Comparison of ENCODE assay signal across 10 mouse cellular contexts in genomic region chr11:105643995-105644394, GRCm38 (mm10). TPM values are rescaled to one million over a fixed set of nuclear protein-coding genes. Genes with fewer than 3 reads are reported as not detected.
DNase-seq lines count a peak whose midpoint lies in the region; ATAC-seq and TF ChIP-seq lines count a peak whose summit lies in the region.
"Had no signal": no experiment of that assay in that cellular context is flagged by ENCODE, and none has a peak within 500 bp of the region (broad histone marks: within the 10 kb centered on the region; RNA-seq: fewer than 3 reads in every experiment).

No protein-coding gene starts in this region.

- TF ChIP-seq EP300 in stomach, postnatal 0 days (optimal IDR thresholded peaks at IDR 0.05) = no peak

- H3K9ac ChIP-seq in stomach, postnatal 0 days (ENCODE audit: low read length) = no peak overlapping the region
- H3K9ac ChIP-seq: heart, embryonic 13.5 days had no signal

- H3K9me3 ChIP-seq in stomach, postnatal 0 days (ENCODE audit: control insufficient read depth, low read length) = no peaks in the 10 kb centered on the region
- H3K9me3 ChIP-seq in embryonic facial prominence, embryonic 10.5 days = no peaks in the 10 kb centered on the region
- H3K9me3 ChIP-seq: heart, embryonic 13.5 days had no signal

- H3K4me3 ChIP-seq in gastrocnemius, adult 2 months = no peak overlapping the region
- H3K4me3 ChIP-seq in lung, adult 2 months (replicated peaks; ENCODE audit: extremely low read depth, low read depth, low read length) = no peak overlapping the region
- no peak overlapping the region for H3K4me3 ChIP-seq in stomach, postnatal 0 days (ENCODE audit: low read depth, low read length)
- H3K4me3 ChIP-seq in embryonic facial prominence, embryonic 10.5 days = no peak overlapping the region
- H3K4me3 ChIP-seq: heart, embryonic 13.5 days had no signal

- no peak for DNase-seq in gastrocnemius, adult 2 months
- no peak for DNase-seq in gastrocnemius, postnatal 10 days
- DNase-seq in lung, postnatal 36 days = peak; percentile 45
- DNase-seq in lung, adult 2 months = no peak
- no peak for DNase-seq in Patski (ENCODE audit: low read depth, low spot score)
- no peak for DNase-seq in stomach, postnatal 0 days (ENCODE audit: low spot score)
- DNase-seq in embryonic facial prominence, embryonic 10.5 days (ENCODE audit: low spot score) = no peak
- DNase-seq in layer of hippocampus, adult 11-12 months (ENCODE audit: low spot score) = no peak

- no peak overlapping the region for H3K4me2 ChIP-seq in stomach, postnatal 0 days (replicated peaks; ENCODE audit: low read depth)
- H3K4me2 ChIP-seq: heart, embryonic 13.5 days had no signal

- no peaks in the 10 kb centered on the region for H3K27me3 ChIP-seq in Patski
- H3K27me3 ChIP-seq in stomach, postnatal 0 days (ENCODE audit: control insufficient read depth, insufficient read depth, low read length) = no peaks in the 10 kb centered on the region
- H3K27me3 ChIP-seq in embryonic facial prominence, embryonic 10.5 days (replicated peaks; ENCODE audit: low read depth, poor library complexity, severe bottlenecking) = no peaks in the 10 kb centered on the region
- H3K27me3 ChIP-seq: heart, embryonic 13.5 days had no signal

- POLR2A ChIA-PET in Patski (lab: Charles Lee) = no interaction called here

- H3K36me3 ChIP-seq in stomach, postnatal 0 days (ENCODE audit: control insufficient read depth, insufficient read depth, low read length) = no peaks in the 10 kb centered on the region
- H3K36me3 ChIP-seq in embryonic facial prominence, embryonic 10.5 days (replicated peaks) = no peaks in the 10 kb centered on the region
- H3K36me3 ChIP-seq: heart, embryonic 13.5 days had no signal

- ATAC-seq in Patski = no peak
- ATAC-seq in stomach, postnatal 0 days (ENCODE audit: low FRiP score, low TSS enrichment) = no peak
- ATAC-seq: inflammation-experienced regulatory T-cells, adult 6 months had no signal

- no peaks in the 10 kb centered on the region for H3K4me1 ChIP-seq in lung, adult 2 months (ENCODE audit: control insufficient read depth, insufficient read depth, low read length)
- H3K4me1 ChIP-seq in stomach, postnatal 0 days (replicated peaks; ENCODE audit: control insufficient read depth, insufficient read depth) = no peaks in the 10 kb centered on the region
- no peaks in the 10 kb centered on the region for H3K4me1 ChIP-seq in embryonic facial prominence, embryonic 10.5 days
- H3K4me1 ChIP-seq: heart, embryonic 13.5 days had no signal

- peak; percentile 50 for TF ChIP-seq CTCF in gastrocnemius, adult 2 months (IDR thresholded peaks at IDR 0.05)
- no peak for TF ChIP-seq CTCF in lung, adult 2 months (IDR thresholded peaks at IDR 0.05; ENCODE audit: insufficient read depth, low read length)
- peak; percentile 51 for TF ChIP-seq CTCF in Patski (IDR thresholded peaks at IDR 0.05)
- TF ChIP-seq CTCF in stomach, postnatal 0 days (IDR thresholded peaks at IDR 0.05; ENCODE audit: low read depth) = peak; percentile 46; the same call in 1 of the 2 replicates

- CTCF ChIA-PET in Patski (lab: Charles Lee) = interaction anchor here (1.1 kb wide), 1 partner anchor 19 kb away, joined by 3 read pairs; no protein-coding TSS in a partner anchor

- TF ChIP-seq POLR2A in lung, adult 2 months (IDR thresholded peaks at IDR 0.05; ENCODE audit: borderline replicate concordance, extremely low read depth, low read depth, low read length) = no peak

- in situ Hi-C loops in Patski (cut with MboI; ENCODE audit: low pct_unique_long_range_greater_than_20kb) = no loop called here

- intact Hi-C loops in gastrocnemius, adult 2 months (cut with DNase I) = no loop called here

- no peak overlapping the region for H3K27ac ChIP-seq in gastrocnemius, adult 2 months
- no peak overlapping the region for H3K27ac ChIP-seq in stomach, postnatal 0 days (replicated peaks)
- H3K27ac ChIP-seq in embryonic facial prominence, embryonic 10.5 days (replicated peaks) = no peak overlapping the region
- H3K27ac ChIP-seq: heart, embryonic 13.5 days had no signal

RNA-seq across cellular contexts. Expression of gene Tanc2, which starts 54.2 kb away (rescaled TPM):
- 10 to 100 TPM in 1 of 2 experiments, 1 to 10 TPM in 1; 9.7 to 10.5 TPM for total RNA-seq in gastrocnemius, adult 2 months (2021)
- total RNA-seq in gastrocnemius, postnatal 10 days (2021) = 10 to 100 TPM; 31.7 to 38.8 TPM
- polyA plus RNA-seq in lung, adult 2 months (2012; rRNA removed) = 7.6 and 10.2 TPM in 2 replicates
- polyA plus RNA-seq in Patski (2021) = 12.7 TPM
- polyA plus RNA-seq in stomach, postnatal 0 days (2015; fragmentation: Nextera tagmentation; extraction: Ambion mirVana) = 2.9 and 3.7 TPM in 2 replicates
- 9.8 and 10.0 TPM in 2 replicates for polyA plus RNA-seq in embryonic facial prominence, embryonic 10.5 days (2016; fragmentation: Nextera tagmentation; extraction: Ambion mirVana)
